7 mouse cellular contexts compared by ENCODE assay signal in the genomic region with DNA sequence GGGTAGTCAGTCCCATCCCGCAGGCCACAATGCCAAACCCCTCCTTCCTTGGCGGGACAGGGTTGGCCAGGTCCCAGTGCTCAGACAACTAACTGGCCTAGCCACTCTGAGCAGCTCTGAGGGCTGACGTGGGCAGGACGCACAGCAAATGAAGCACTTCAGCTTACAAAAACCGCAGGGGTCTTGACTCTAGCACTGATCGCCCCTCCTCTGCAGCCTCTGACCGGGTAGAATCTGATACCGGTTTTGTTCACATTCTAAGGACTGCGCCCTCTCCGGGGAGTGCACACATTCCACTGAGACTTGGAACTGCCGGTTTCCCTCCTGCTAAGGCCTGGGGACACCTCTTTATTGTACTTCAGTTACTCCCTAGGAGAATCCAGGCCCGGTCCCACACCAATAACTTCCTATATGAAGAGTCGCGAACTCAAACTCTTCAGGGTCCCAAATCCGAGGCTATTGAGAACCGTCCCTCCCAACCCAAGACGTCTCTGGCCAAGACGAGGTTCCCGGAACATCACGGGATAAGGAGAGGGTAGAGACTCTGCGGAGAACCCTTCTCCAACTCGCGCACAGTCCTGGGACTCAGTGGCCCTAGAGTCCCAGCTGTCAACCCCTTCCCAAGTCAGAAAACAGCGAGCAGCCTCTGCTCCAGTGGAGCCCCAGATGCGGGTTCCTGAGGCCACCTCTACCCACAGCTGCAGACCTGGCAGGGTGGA. TPM values are rescaled to one million over a fixed set of nuclear protein-coding genes. Genes with fewer than 3 reads are reported as not detected.
DNase-seq lines count a peak whose midpoint lies in the region; ATAC-seq and TF ChIP-seq lines count a peak whose summit lies in the region.

No protein-coding gene starts in this region.

- 1% methylated on average over 25 of the region's 25 CpGs for WGBS in intestine, embryonic 15.5 days
- WGBS in limb, embryonic 12.5 days, result under 1% methylated on average over 25 of the region's 25 CpGs
- WGBS in midbrain, embryonic 12.5 days, result under 1% methylated on average over 25 of the region's 25 CpGs

- no peaks in the 10 kb centered on the region for H3K36me3 ChIP-seq in intestine, embryonic 15.5 days
- no peaks in the 10 kb centered on the region for H3K36me3 ChIP-seq in limb, embryonic 12.5 days
- H3K36me3 ChIP-seq in midbrain, embryonic 12.5 days, result no peaks in the 10 kb centered on the region

- TF ChIP-seq POLR2A in cortical plate, adult 2 months (IDR thresholded peaks at IDR 0.05; ENCODE audit: extremely low read depth, insufficient read depth, low read length), result 0 out of 2 replicates have a peak, but pooled peaks have one; percentile 10

- H3K9me3 ChIP-seq in intestine, embryonic 15.5 days, result no peaks in the 10 kb centered on the region
- no peaks in the 10 kb centered on the region for H3K9me3 ChIP-seq in limb, embryonic 12.5 days
- no peaks in the 10 kb centered on the region for H3K9me3 ChIP-seq in midbrain, embryonic 12.5 days

- no peaks in the 10 kb centered on the region for H3K4me1 ChIP-seq in cortical plate, adult 2 months (ENCODE audit: control insufficient read depth, insufficient read depth, low read length)
- 0 out of 2 replicates have a peak, but pooled peaks cover 10% of the 10 kb centered on the region for H3K4me1 ChIP-seq in intestine, embryonic 15.5 days (replicated peaks)
- H3K4me1 ChIP-seq in limb, embryonic 12.5 days (replicated peaks), result peaks cover 20% of the 10 kb centered on the region
- peaks cover 9% of the 10 kb centered on the region for H3K4me1 ChIP-seq in midbrain, embryonic 12.5 days

- peak overlapping the region; percentile 22; the same call in 1 of the 2 replicates for H3K27ac ChIP-seq in cortical plate, adult 2 months (ENCODE audit: insufficient read depth, low read length)
- peak overlapping the region; percentile 70 for H3K27ac ChIP-seq in intestine, embryonic 15.5 days
- peak overlapping the region; percentile 84 for H3K27ac ChIP-seq in limb, embryonic 12.5 days
- H3K27ac ChIP-seq in midbrain, embryonic 12.5 days (replicated peaks), result no peak overlapping the region; the same call in 1 of the 2 replicates

- DNase-seq in adrenal gland, adult 18-20 months (ENCODE audit: low spot score in 2 of 2), result peak; percentile 36 to 67
- peak; percentile 75 to 88 for DNase-seq in gastrocnemius, postnatal 4 days (ENCODE audit: low spot score in 2 of 2)
- peak; percentile 12 for DNase-seq in telencephalon, adult 2 months (ENCODE audit: low read depth, low spot score)

- H3K27me3 ChIP-seq in intestine, embryonic 15.5 days (replicated peaks), result peaks cover 9% of the 10 kb centered on the region
- H3K27me3 ChIP-seq in limb, embryonic 12.5 days, result peaks cover 12% of the 10 kb centered on the region
- H3K27me3 ChIP-seq in midbrain, embryonic 12.5 days, result peaks cover 20% of the 10 kb centered on the region

- no peak for TF ChIP-seq CTCF in cortical plate, adult 2 months (IDR thresholded peaks at IDR 0.05; ENCODE audit: extremely low read depth, insufficient read depth, low read length)

- peak; percentile 59 for ATAC-seq in intestine, embryonic 15.5 days
- peak; percentile 63 for ATAC-seq in limb, embryonic 12.5 days (ENCODE audit: insufficient number of reproducible peaks, insufficient read depth, low FRiP score, low TSS enrichment, low read depth)
- ATAC-seq in midbrain, embryonic 12.5 days (ENCODE audit: low FRiP score, low read depth), result peak; percentile 57

- H3K9ac ChIP-seq in intestine, embryonic 15.5 days, result peak overlapping the region; percentile 69
- H3K9ac ChIP-seq in limb, embryonic 12.5 days (replicated peaks), result peak overlapping the region; percentile 45
- H3K9ac ChIP-seq in midbrain, embryonic 12.5 days (replicated peaks), result peak overlapping the region; percentile 43

- peak overlapping the region; percentile 88 for H3K4me2 ChIP-seq in intestine, embryonic 15.5 days (replicated peaks)
- peak overlapping the region; percentile 74 for H3K4me2 ChIP-seq in limb, embryonic 12.5 days
- H3K4me2 ChIP-seq in midbrain, embryonic 12.5 days (replicated peaks), result peak overlapping the region; percentile 77

- peak overlapping the region; percentile 40 for H3K4me3 ChIP-seq in cortical plate, adult 2 months (ENCODE audit: insufficient read depth, low read length)
- H3K4me3 ChIP-seq in intestine, embryonic 15.5 days (replicated peaks), result peak overlapping the region; percentile 69
- peak overlapping the region; percentile 58 for H3K4me3 ChIP-seq in limb, embryonic 12.5 days (replicated peaks)
- H3K4me3 ChIP-seq in midbrain, embryonic 12.5 days, result peak overlapping the region; percentile 47

RNA-seq across cellular contexts. Expression of gene Plekhf1, which starts 0.5 kb away (rescaled TPM):
- total RNA-seq in adrenal gland, adult 18-20 months (2021), result 1 to 10 TPM; 4.0 to 4.2 TPM
- 1.6 and 1.8 TPM in 2 replicates for polyA plus RNA-seq in cortical plate, adult 2 months (2012; rRNA removed)
- total RNA-seq in gastrocnemius, postnatal 4 days (2021), result 1 to 10 TPM; 5.8 to 6.5 TPM
- polyA plus RNA-seq in intestine, embryonic 15.5 days (2015; fragmentation: Nextera tagmentation; extraction: Ambion mirVana), result 3.3 TPM in 2 replicates
- 3.5 and 3.9 TPM in 2 replicates for polyA plus RNA-seq in limb, embryonic 12.5 days (2016; fragmentation: Nextera tagmentation; extraction: Ambion mirVana)
- 1.1 and 1.2 TPM in 2 replicates for polyA plus RNA-seq in midbrain, embryonic 12.5 days (2016; fragmentation: Nextera tagmentation; extraction: Ambion mirVana)

RNA-seq across cellular contexts. Expression of gene Pop4, which starts 43.9 kb away (rescaled TPM):
- total RNA-seq in adrenal gland, adult 18-20 months (2021), result 10 to 100 TPM; 30.1 to 58.8 TPM
- 31.7 and 32.6 TPM in 2 replicates for polyA plus RNA-seq in cortical plate, adult 2 months (2012; rRNA removed)
- 10 to 100 TPM; 20.1 to 26.3 TPM for total RNA-seq in gastrocnemius, postnatal 4 days (2021)
- 35.1 and 47.0 TPM in 2 replicates for polyA plus RNA-seq in intestine, embryonic 15.5 days (2015; fragmentation: Nextera tagmentation; extraction: Ambion mirVana)
- polyA plus RNA-seq in limb, embryonic 12.5 days (2016; fragmentation: Nextera tagmentation; extraction: Ambion mirVana), result 77.0 and 77.1 TPM in 2 replicates
- polyA plus RNA-seq in midbrain, embryonic 12.5 days (2016; fragmentation: Nextera tagmentation; extraction: Ambion mirVana), result 81.1 and 90.3 TPM in 2 replicates

RNA-seq across cellular contexts. Expression of gene 1600014C10Rik, which starts 44.3 kb away (rescaled TPM):
- total RNA-seq in adrenal gland, adult 18-20 months (2021), result 10 to 100 TPM; 45.4 to 47.7 TPM
- 24.8 TPM in 2 replicates for polyA plus RNA-seq in cortical plate, adult 2 months (2012; rRNA removed)
- 10 to 100 TPM; 12.2 to 14.0 TPM for total RNA-seq in gastrocnemius, postnatal 4 days (2021)
- 13.5 and 13.9 TPM in 2 replicates for polyA plus RNA-seq in intestine, embryonic 15.5 days (2015; fragmentation: Nextera tagmentation; extraction: Ambion mirVana)
- polyA plus RNA-seq in limb, embryonic 12.5 days (2016; fragmentation: Nextera tagmentation; extraction: Ambion mirVana), result 15.1 and 15.6 TPM in 2 replicates
- polyA plus RNA-seq in midbrain, embryonic 12.5 days (2016; fragmentation: Nextera tagmentation; extraction: Ambion mirVana), result 18.5 and 19.9 TPM in 2 replicates

Comparison
In these comparisons a context has a peak if more than half of its experiments do, and no peak if none do; other contexts are left out.
1. DNase-seq: peak in every context shown above with its lines; median percentile 82 in gastrocnemius, postnatal 4 days; 52 in adrenal gland, adult 18-20 months; 12 in telencephalon, adult 2 months.